Mouse (Mus musculus): ENCODE measurements around the gene Hoxb1. TPM values are rescaled to one million over a fixed set of nuclear protein-coding genes. Genes with fewer than 3 reads are reported as not detected.

Hoxb1 gene
- not detected in 2 replicates for polyA plus RNA-seq (2015; fragmentation: Nextera tagmentation; extraction: Ambion mirVana)

GRCm38 (mm10) chr11:96365441-96366091 lies at the start of gene Hoxb1:
Gene Hoxb1, plus strand, starts transcription at chr11:96365752.
- Histone ChIP-seq H3K36me3 (ENCODE audit: control insufficient read depth, insufficient read depth) (no peaks in the 10 kb centered on the region), H3K4me2 (ENCODE audit: low read depth, low read length) (no peak within 1 kb of the TSS), H3K4me1 (ENCODE audit: control insufficient read depth, low read depth, low read length) (no peaks in the 10 kb centered on the region), H3K9me3 (replicated peaks; ENCODE audit: control insufficient read depth, low read length) (no peaks in the 10 kb centered on the region), H3K27me3 (ENCODE audit: control insufficient read depth, insufficient read depth, low read depth, low read length) (peaks cover 48% of the 10 kb centered on the region), H3K27ac (ENCODE audit: low read length) (no peak within 1 kb of the TSS), H3K9ac (ENCODE audit: low read depth, low read length) (no peak within 1 kb of the TSS), H3K4me3 (ENCODE audit: low read depth, low read length) (no peak within 1 kb of the TSS)
- WGBS (ENCODE audit: insufficient replicate concordance) = 11% methylated on average over 26 of the region's 26 CpGs
- no peak for ATAC-seq (ENCODE audit: low read depth)

DNA sequence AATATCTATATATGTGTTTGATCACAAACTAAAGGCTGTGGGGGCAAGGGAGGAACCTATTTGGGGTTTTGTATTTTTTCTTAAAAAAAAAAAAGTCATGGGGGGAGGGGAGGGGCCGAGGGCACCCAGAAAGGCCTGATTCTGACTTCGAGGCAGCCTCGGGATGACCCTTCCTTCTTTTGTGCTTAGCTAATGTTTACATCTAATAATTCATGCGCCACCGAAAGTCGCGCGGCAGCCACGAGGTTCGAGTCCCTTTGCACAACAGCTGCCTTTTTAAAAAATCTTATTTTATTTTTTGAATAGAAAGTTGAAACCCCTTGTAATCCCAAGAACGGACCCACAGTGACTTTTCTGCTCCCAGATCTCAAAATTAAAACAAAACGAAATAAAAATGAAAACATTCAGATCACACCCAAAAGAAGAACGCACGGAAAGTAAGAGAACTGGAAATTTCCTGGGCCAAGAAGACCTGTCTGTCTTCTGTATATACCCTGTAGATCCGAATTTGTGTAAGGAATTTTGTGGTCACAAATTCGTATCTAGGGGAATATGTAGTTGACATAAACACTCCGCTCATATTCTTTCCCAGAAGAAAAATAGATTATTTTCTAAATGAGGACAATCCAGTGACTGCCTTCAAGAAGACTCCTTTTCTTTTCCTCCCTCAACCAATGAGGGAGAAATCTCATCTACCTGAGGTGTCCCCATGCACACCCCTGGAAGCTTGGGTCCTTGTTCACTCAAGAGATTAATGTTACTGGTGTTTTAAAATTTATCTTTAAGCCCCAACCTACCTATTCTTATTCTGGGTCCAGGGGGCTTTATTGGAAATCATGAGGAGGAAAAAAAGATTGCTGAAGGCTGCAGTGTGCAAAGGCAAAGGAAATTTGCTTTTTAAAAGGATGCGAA lies 48.6 kb upstream of the Hoxb1 start:
- H3K4me3 ChIP-seq (ENCODE audit: low read depth, low read length) = no peak overlapping the region
- WGBS (ENCODE audit: insufficient replicate concordance) = 23% methylated on average over 18 of the region's 18 CpGs
- ATAC-seq (ENCODE audit: low read depth) = no peak
- no peak overlapping the region for H3K9ac ChIP-seq (ENCODE audit: low read depth, low read length)
- no peaks in the 10 kb centered on the region for H3K9me3 ChIP-seq (replicated peaks; ENCODE audit: control insufficient read depth, low read length)
- H3K36me3 ChIP-seq (ENCODE audit: control insufficient read depth, insufficient read depth) = no peaks in the 10 kb centered on the region
- no peak overlapping the region for H3K4me2 ChIP-seq (ENCODE audit: low read depth, low read length)
- no peak overlapping the region for H3K27ac ChIP-seq (ENCODE audit: low read length)
- H3K27me3 ChIP-seq (ENCODE audit: control insufficient read depth, insufficient read depth, low read depth, low read length) = peaks cover 97% of the 10 kb centered on the region
- no peaks in the 10 kb centered on the region for H3K4me1 ChIP-seq (ENCODE audit: control insufficient read depth, low read depth, low read length)

GRCm38 (mm10) chr11:96317608-96318367 lies 47.8 kb upstream of the Hoxb1 start, which contains the start of gene Hoxb4:
Gene Hoxb4, plus strand, starts transcription at chr11:96318267.
- Histone ChIP-seq H3K4me3 (ENCODE audit: low read depth, low read length) (peak within 1 kb of the TSS; percentile 47), H3K27ac (ENCODE audit: low read length) (peak within 1 kb of the TSS; percentile 48), H3K4me1 (ENCODE audit: control insufficient read depth, low read depth, low read length) (no peaks in the 10 kb centered on the region), H3K9me3 (replicated peaks; ENCODE audit: control insufficient read depth, low read length) (no peaks in the 10 kb centered on the region), H3K27me3 (ENCODE audit: control insufficient read depth, insufficient read depth, low read depth, low read length) (peaks cover 95% of the 10 kb centered on the region), H3K36me3 (ENCODE audit: control insufficient read depth, insufficient read depth) (no peaks in the 10 kb centered on the region), H3K4me2 (ENCODE audit: low read depth, low read length) (peak within 1 kb of the TSS; percentile 51), H3K9ac (ENCODE audit: low read depth, low read length) (peak within 1 kb of the TSS; percentile 50; the same call in 1 of the 2 replicates)
- WGBS (ENCODE audit: insufficient replicate concordance) = 6% methylated on average over 28 of the region's 28 CpGs
- ATAC-seq (ENCODE audit: low read depth) = no peak

DNA sequence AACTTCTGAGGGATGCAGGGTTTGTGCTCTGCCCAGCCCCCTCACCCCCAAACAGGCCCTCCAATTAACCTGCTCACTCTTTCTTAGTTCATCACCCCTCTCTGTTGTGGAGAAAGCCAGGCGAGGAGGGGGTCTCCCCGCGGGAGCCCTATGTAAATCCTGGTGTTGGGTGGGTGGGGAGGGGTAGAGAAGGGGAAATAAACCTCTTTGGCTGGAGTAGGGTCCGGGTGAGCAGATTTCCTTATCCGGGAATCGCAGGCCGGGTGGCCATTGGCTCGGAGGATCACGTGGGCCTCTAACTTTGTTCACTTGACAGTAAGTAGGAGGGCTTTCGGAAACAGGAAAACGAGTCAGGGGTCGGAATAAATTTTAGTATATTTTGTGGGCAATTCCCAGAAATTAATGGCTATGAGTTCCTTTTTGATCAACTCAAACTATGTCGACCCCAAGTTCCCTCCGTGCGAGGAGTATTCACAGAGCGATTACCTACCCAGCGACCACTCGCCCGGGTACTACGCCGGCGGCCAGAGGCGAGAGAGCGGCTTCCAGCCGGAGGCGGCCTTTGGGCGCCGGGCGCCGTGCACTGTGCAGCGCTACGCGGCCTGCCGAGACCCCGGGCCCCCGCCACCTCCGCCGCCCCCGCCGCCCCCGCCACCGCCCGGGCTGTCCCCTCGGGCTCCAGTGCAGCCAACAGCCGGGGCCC lies 47.0 kb upstream of the Hoxb1 start:
- Histone ChIP-seq H3K27me3 (ENCODE audit: control insufficient read depth, insufficient read depth, low read depth, low read length) (peaks cover 95% of the 10 kb centered on the region), H3K27ac (ENCODE audit: low read length) (peak overlapping the region; percentile 48), H3K4me2 (ENCODE audit: low read depth, low read length) (peak overlapping the region; percentile 51), H3K36me3 (ENCODE audit: control insufficient read depth, insufficient read depth) (no peaks in the 10 kb centered on the region), H3K9ac (ENCODE audit: low read depth, low read length) (peak overlapping the region; percentile 50; the same call in 1 of the 2 replicates), H3K4me3 (ENCODE audit: low read depth, low read length) (peak overlapping the region; percentile 47), H3K9me3 (replicated peaks; ENCODE audit: control insufficient read depth, low read length) (no peaks in the 10 kb centered on the region), H3K4me1 (ENCODE audit: control insufficient read depth, low read depth, low read length) (no peaks in the 10 kb centered on the region)
- no peak for ATAC-seq (ENCODE audit: low read depth)
- WGBS (ENCODE audit: insufficient replicate concordance) = under 1% methylated on average over 33 of the region's 45 CpGs

DNA sequence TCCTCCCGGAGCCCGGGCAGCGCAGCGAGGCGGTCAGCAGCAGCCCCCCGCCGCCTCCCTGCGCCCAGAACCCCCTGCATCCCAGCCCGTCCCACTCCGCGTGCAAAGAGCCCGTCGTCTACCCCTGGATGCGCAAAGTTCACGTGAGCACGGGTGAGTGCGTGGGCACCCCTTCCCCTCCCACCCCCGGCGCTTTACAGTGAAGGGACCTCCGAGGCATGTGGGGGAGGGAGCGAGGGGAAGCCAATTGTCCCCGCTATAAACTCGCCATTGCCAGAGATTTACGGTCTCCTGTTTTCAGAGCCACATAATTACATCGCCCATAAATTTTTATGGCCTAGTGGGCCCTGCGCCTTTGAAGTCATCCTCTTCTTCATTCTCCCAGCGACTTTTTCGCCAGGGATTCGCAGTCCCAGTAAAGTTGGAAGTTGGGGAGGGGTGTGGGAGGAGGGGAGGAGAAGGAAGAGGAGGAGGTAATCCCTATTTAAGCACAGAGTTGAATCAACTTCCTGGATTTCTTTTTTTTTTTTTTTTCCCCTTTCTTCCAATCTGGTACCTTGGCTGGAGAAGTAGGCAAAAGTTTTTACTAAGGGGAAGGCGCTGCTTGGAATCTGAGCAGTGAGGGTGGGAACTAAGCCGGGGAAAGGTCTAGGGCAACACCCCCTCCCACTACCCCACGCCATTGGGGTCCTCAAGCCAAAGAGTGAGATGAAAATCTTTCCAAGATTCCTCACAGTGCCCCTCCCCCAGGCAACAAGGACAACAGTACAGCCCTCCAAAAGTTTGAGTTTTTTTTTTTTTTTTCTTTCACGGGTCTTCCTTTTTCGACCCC lies 46.3 kb upstream of the Hoxb1 start:
- Histone ChIP-seq H3K36me3 (ENCODE audit: control insufficient read depth, insufficient read depth) (no peaks in the 10 kb centered on the region), H3K4me3 (ENCODE audit: low read depth, low read length) (peak overlapping the region; percentile 47), H3K9ac (ENCODE audit: low read depth, low read length) (peak overlapping the region; percentile 50; the same call in 1 of the 2 replicates), H3K27ac (ENCODE audit: low read length) (peak overlapping the region; percentile 48), H3K9me3 (replicated peaks; ENCODE audit: control insufficient read depth, low read length) (no peaks in the 10 kb centered on the region), H3K27me3 (ENCODE audit: control insufficient read depth, insufficient read depth, low read depth, low read length) (peaks cover 95% of the 10 kb centered on the region), H3K4me1 (ENCODE audit: control insufficient read depth, low read depth, low read length) (no peaks in the 10 kb centered on the region), H3K4me2 (ENCODE audit: low read depth, low read length) (peak overlapping the region; percentile 51)
- WGBS (ENCODE audit: insufficient replicate concordance) = 1% methylated on average over 31 of the region's 34 CpGs
- ATAC-seq (ENCODE audit: low read depth) = no peak

GRCm38 (mm10) chr11:96319910-96320309 lies 45.6 kb upstream of the Hoxb1 start:
- Histone ChIP-seq H3K9ac (ENCODE audit: low read depth, low read length) (no peak overlapping the region), H3K4me3 (ENCODE audit: low read depth, low read length) (peak overlapping the region; percentile 13), H3K4me1 (ENCODE audit: control insufficient read depth, low read depth, low read length) (no peaks in the 10 kb centered on the region), H3K4me2 (ENCODE audit: low read depth, low read length) (peak overlapping the region; percentile 51), H3K9me3 (replicated peaks; ENCODE audit: control insufficient read depth, low read length) (no peaks in the 10 kb centered on the region), H3K27ac (ENCODE audit: low read length) (peak overlapping the region; percentile 10; the same call in 1 of the 2 replicates), H3K36me3 (ENCODE audit: control insufficient read depth, insufficient read depth) (no peaks in the 10 kb centered on the region), H3K27me3 (ENCODE audit: control insufficient read depth, insufficient read depth, low read depth, low read length) (peaks cover 91% of the 10 kb centered on the region)
- no peak for ATAC-seq (ENCODE audit: low read depth)
- under 1% methylated on average over 29 of the region's 29 CpGs for WGBS (ENCODE audit: insufficient replicate concordance)

- Histone ChIP-seq H3K4me1 (ENCODE audit: control insufficient read depth, low read depth, low read length) (no peaks in the 10 kb centered on the region), H3K9me3 (replicated peaks; ENCODE audit: control insufficient read depth, low read length) (no peaks in the 10 kb centered on the region), H3K9ac (ENCODE audit: low read depth, low read length) (no peak overlapping the region), H3K4me3 (ENCODE audit: low read depth, low read length) (no peak overlapping the region), H3K27me3 (ENCODE audit: control insufficient read depth, insufficient read depth, low read depth, low read length) (peaks cover 91% of the 10 kb centered on the region), H3K27ac (ENCODE audit: low read length) (no peak overlapping the region), H3K4me2 (ENCODE audit: low read depth, low read length) (no peak overlapping the region), H3K36me3 (ENCODE audit: control insufficient read depth, insufficient read depth) (no peaks in the 10 kb centered on the region)
- whole genome bisulfite sequencing (ENCODE audit: insufficient replicate concordance) = 37% methylated on average over 17 of the region's 17 CpGs
- no peak for ATAC-seq (ENCODE audit: low read depth)
Observed at GRCm38 (mm10) chr11:96320688-96321087, 44.9 kb upstream of the Hoxb1 start.

Data from liver, embryonic 16.5 days (tissue).